Mouse (Mus musculus): ENCODE measurements around the gene Crybb2.

- no peak for TF ChIP-seq ZNF384 (IDR thresholded peaks at IDR 0.05; ENCODE audit: low read depth, low read length)
- no peak for TF ChIP-seq ZC3H11A (IDR thresholded peaks at IDR 0.05; ENCODE audit: borderline replicate concordance, low read depth, low read length)
These were observed 46.0 kb upstream of the Crybb2 start for GRCm38 (mm10) chr5:113115896-113116295.

Data from ES-E14 (cell line).